Mouse (Mus musculus): ENCODE data around the gene Tspan5.
A peak's percentile ranks its signal among the peaks of the same experiment; 100 is the strongest.

The Tspan5 gene

GRCm38 (mm10) chr3:138843180-138843579 lies 101.2 kb downstream of the Tspan5 start:
- no peak for DNase-seq (ENCODE audit: low spot score in 2 of 2)

- DNase-seq (ENCODE audit: low spot score in 2 of 2) = no peak
Measured at GRCm38 (mm10) chr3:138843641-138844040, 101.6 kb downstream of the Tspan5 start.

GRCm38 (mm10) chr3:138845820-138846219 lies 103.8 kb downstream of the Tspan5 start:
- no peak for DNase-seq (ENCODE audit: low spot score in 2 of 2)

- no peak for DNase-seq (ENCODE audit: low spot score in 2 of 2)
Measured at GRCm38 (mm10) chr3:138847809-138848208, 105.8 kb downstream of the Tspan5 start.

GRCm38 (mm10) chr3:138849755-138850301 lies 107.8 kb downstream of the Tspan5 start:
- no peak for DNase-seq (ENCODE audit: low spot score in 2 of 2)

GRCm38 (mm10) chr3:138851876-138852275 lies 109.9 kb downstream of the Tspan5 start:
- no peak for DNase-seq (ENCODE audit: low spot score in 2 of 2)

- no peak for DNase-seq (ENCODE audit: low spot score in 2 of 2)
Measured at GRCm38 (mm10) chr3:138852982-138853689, 111.1 kb downstream of the Tspan5 start.

- no peak for DNase-seq (ENCODE audit: low spot score in 2 of 2)
Measured at GRCm38 (mm10) chr3:138853996-138854836, 112.2 kb downstream of the Tspan5 start.

- no peak for DNase-seq (ENCODE audit: low spot score in 2 of 2)
Measured at GRCm38 (mm10) chr3:138855387-138855786, 113.4 kb downstream of the Tspan5 start.

- no peak for DNase-seq (ENCODE audit: low spot score in 2 of 2)
Measured at GRCm38 (mm10) chr3:138856946-138857345, 115.0 kb downstream of the Tspan5 start.

- DNase-seq (ENCODE audit: low spot score in 2 of 2) = no peak
Measured at GRCm38 (mm10) chr3:138857805-138858546, 116.0 kb downstream of the Tspan5 start.

GRCm38 (mm10) chr3:138858649-138859048 lies 116.7 kb downstream of the Tspan5 start:
- no peak for DNase-seq (ENCODE audit: low spot score in 2 of 2)

- DNase-seq (ENCODE audit: low spot score in 2 of 2) = peak in 1 of 2 experiments; percentile 40
Measured at GRCm38 (mm10) chr3:138859166-138859565, 117.2 kb downstream of the Tspan5 start.

- DNase-seq (ENCODE audit: low spot score in 2 of 2) = peak in 1 of 2 experiments; percentile 49
Measured at GRCm38 (mm10) chr3:138859666-138860065, 117.7 kb downstream of the Tspan5 start.

- no peak for DNase-seq (ENCODE audit: low spot score in 2 of 2)
Measured at GRCm38 (mm10) chr3:138860257-138860760, 118.3 kb downstream of the Tspan5 start.

- no peak for DNase-seq (ENCODE audit: low spot score in 2 of 2)
Measured at GRCm38 (mm10) chr3:138861032-138861431, 119.0 kb downstream of the Tspan5 start.

- DNase-seq (ENCODE audit: low spot score in 2 of 2) = no peak
Measured at GRCm38 (mm10) chr3:138861589-138861988, 119.6 kb downstream of the Tspan5 start.

GRCm38 (mm10) chr3:138864166-138864648 lies 122.2 kb downstream of the Tspan5 start:
- no peak for DNase-seq (ENCODE audit: low spot score in 2 of 2)

- DNase-seq (ENCODE audit: low spot score in 2 of 2) = no peak
Measured at GRCm38 (mm10) chr3:138865271-138865670, 123.3 kb downstream of the Tspan5 start.

- no peak for DNase-seq (ENCODE audit: low spot score in 2 of 2)
Measured at GRCm38 (mm10) chr3:138867149-138867848, 125.3 kb downstream of the Tspan5 start.

GRCm38 (mm10) chr3:138868409-138868808 lies 126.4 kb downstream of the Tspan5 start:
- no peak for DNase-seq (ENCODE audit: low spot score in 2 of 2)
